ENCODE assay signal across 1 mouse cellular context in the genomic region with DNA sequence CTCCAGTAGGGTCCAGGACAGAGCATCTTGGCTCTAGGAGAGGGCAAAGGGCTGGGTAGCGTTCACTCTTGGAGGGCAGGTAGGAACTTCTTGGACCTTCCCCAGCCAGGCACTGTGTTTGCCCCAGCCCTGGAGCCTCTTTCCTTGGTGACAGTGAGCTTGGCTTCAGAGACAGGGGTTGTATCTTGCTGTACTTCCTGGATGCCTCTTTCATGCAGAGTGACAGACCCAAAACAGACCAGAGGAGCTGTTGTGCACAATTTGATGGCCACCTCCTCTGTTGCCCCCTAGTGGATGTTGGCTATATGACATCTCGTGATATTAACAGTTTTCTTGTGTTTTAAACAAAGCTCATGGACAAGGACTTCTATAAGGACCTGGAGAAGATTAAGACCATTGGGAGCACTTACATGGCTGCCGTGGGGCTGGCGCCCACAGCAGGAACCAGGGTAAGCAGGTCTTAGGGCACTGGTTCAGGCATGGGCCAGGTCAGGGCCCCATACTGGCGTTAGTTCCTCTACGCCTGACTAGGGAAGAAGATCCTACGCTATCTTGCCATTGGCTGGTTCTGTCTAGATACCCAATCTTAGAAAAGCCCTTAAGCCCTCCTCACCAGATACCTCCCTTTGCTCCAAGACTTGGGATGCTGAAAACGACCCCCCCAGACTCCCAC.
TF ChIP-seq lines count a peak whose summit lies in the region.

No protein-coding gene starts in this region.

TF ChIP-seq in ES-E14, 5 proteins besides CTCF, POLR2A, EP300 and RAD21:
- peak; percentile 29; the same call in 1 of the 2 replicates for TF ChIP-seq ZC3H11A (IDR thresholded peaks at IDR 0.05; ENCODE audit: borderline replicate concordance, low read depth, low read length)
- TF ChIP-seq MAFK (IDR thresholded peaks at IDR 0.05; ENCODE audit: insufficient read depth, low read depth, low read length): no peak
- no peak for TF ChIP-seq CHD2 (IDR thresholded peaks at IDR 0.05; ENCODE audit: low read depth, low read length)
- TF ChIP-seq HCFC1 (IDR thresholded peaks at IDR 0.05; ENCODE audit: borderline replicate concordance, insufficient read depth, low read length): no peak
